Mouse (Mus musculus) WW6 (cell line): ENCODE results near the gene Cab39l.
A peak's percentile ranks its signal among the peaks of the same experiment; 100 is the strongest.
"Not testable (repeated sequence)": the region's sequence is repeated elsewhere in the genome, so short reads cannot be mapped to it uniquely, and the experiment has no call there.

ENCODE experiments used
- DNase-seq: peaks from one replicate; pipeline ENCODE4 v3.0.0-alpha.2; 2013; ENCODE audit warnings: low read depth, low spot score

Gene Cab39l

GRCm38 (mm10) chr14:59566756-59567155, 126.0 kb downstream of the Cab39l start:
- DNase-seq: no peak

GRCm38 (mm10) chr14:59576385-59576784, 135.6 kb downstream of the Cab39l start:
- DNase-seq: no peak

- DNase-seq: no peak
Observed at GRCm38 (mm10) chr14:59590614-59591013, 149.8 kb downstream of the Cab39l start.

- DNase-seq: no peak
Observed at GRCm38 (mm10) chr14:59591901-59592300, 151.1 kb downstream of the Cab39l start.

- no peak for DNase-seq
Observed at GRCm38 (mm10) chr14:59592593-59592992, 151.8 kb downstream of the Cab39l start.

- no peak for DNase-seq
Observed at GRCm38 (mm10) chr14:59594988-59595387, 154.2 kb downstream of the Cab39l start.

GRCm38 (mm10) chr14:59597398-59598259, 156.9 kb downstream of the Cab39l start, which contains the start of gene Cdadc1:
Gene Cdadc1 (minus strand): TSS chr14:59597959.
- peak; percentile 70 for DNase-seq

GRCm38 (mm10) chr14:59598260-59598627, 157.5 kb downstream of the Cab39l start:
- DNase-seq: no peak

- no peak for DNase-seq
Observed at GRCm38 (mm10) chr14:59604002-59604645, 163.4 kb downstream of the Cab39l start.

- no peak for DNase-seq
Observed at GRCm38 (mm10) chr14:59605671-59606353, 165.0 kb downstream of the Cab39l start.

GRCm38 (mm10) chr14:59607021-59607420, 166.2 kb downstream of the Cab39l start:
- DNase-seq: no peak

- no peak for DNase-seq
Observed at GRCm38 (mm10) chr14:59612920-59613625, 172.3 kb downstream of the Cab39l start.

- DNase-seq: not testable (repeated sequence)
Observed at GRCm38 (mm10) chr14:59614149-59614548, 173.4 kb downstream of the Cab39l start.

GRCm38 (mm10) chr14:59616802-59617201, 176.0 kb downstream of the Cab39l start:
- DNase-seq: no peak

- no peak for DNase-seq
Observed at GRCm38 (mm10) chr14:59624326-59624885, 183.6 kb downstream of the Cab39l start.

GRCm38 (mm10) chr14:59625158-59625805, 184.5 kb downstream of the Cab39l start, which contains the start of gene Shisa2:
Gene Shisa2 (plus strand): TSS chr14:59625308.
- peak; percentile 48 for DNase-seq

GRCm38 (mm10) chr14:59625806-59626364, 185.1 kb downstream of the Cab39l start:
- no peak for DNase-seq

- DNase-seq: no peak
Observed at GRCm38 (mm10) chr14:59626711-59627110, 185.9 kb downstream of the Cab39l start.

GRCm38 (mm10) chr14:59627142-59627680, 186.4 kb downstream of the Cab39l start:
- no peak for DNase-seq

- no peak for DNase-seq
Observed at GRCm38 (mm10) chr14:59627823-59628222, 187.1 kb downstream of the Cab39l start.
